Mouse (Mus musculus) hindbrain, embryonic 13.5 days (tissue): Measurements from ENCODE around the gene Tomm34. TPM values are rescaled to one million over a fixed set of nuclear protein-coding genes. Genes with fewer than 3 reads are reported as not detected.
A peak's percentile ranks its signal among the peaks of the same experiment; 100 is the strongest.

Experiments
- ATAC-seq: fragments of 200-750 bp; cut with Nextera tagmentation; 2 replicates; pipeline ENCODE4 v1.8.0; 2017; ENCODE audit warnings: moderate TSS enrichment; ENCODE audit not compliant: low FRiP score
- H3K27ac ChIP-seq: fragments of 300-500 bp; sonication (generic); 2 replicates; pipeline ENCODE4 v1.5.1; 2015; ENCODE audit warnings: inconsistent platforms, mild to moderate bottlenecking, moderate library complexity
- H3K27me3 ChIP-seq: fragments of 300-500 bp; sonication (generic); 2 replicates; pipeline ENCODE4 v1.6.1; 2015; ENCODE audit warnings: mild to moderate bottlenecking, inconsistent platforms
- H3K36me3 ChIP-seq: fragments of 300-500 bp; sonication (generic); 2 replicates; pipeline ENCODE4 v1.6.1; 2015; ENCODE audit warnings: mild to moderate bottlenecking, inconsistent platforms
- H3K4me1 ChIP-seq: fragments of 300-500 bp; sonication (generic); replicated peaks from 2 replicates; pipeline ENCODE4 v1.6.1; 2015; ENCODE audit warnings: inconsistent platforms
- H3K4me2 ChIP-seq: fragments of 300-500 bp; sonication (generic); 2 replicates; pipeline ENCODE4 v1.6.1; 2015; ENCODE audit warnings: inconsistent platforms, mild to moderate bottlenecking, moderate library complexity
- H3K4me3 ChIP-seq: fragments of 300-500 bp; sonication (generic); 2 replicates; pipeline ENCODE4 v1.5.1; 2015; ENCODE audit warnings: mild to moderate bottlenecking, inconsistent platforms
- H3K9ac ChIP-seq: fragments of 300-500 bp; sonication (generic); 2 replicates; pipeline ENCODE4 v1.6.1; 2015; ENCODE audit warnings: mild to moderate bottlenecking, inconsistent platforms
- H3K9me3 ChIP-seq: fragments of 300-500 bp; sonication (generic); 2 replicates; pipeline ENCODE4 v1.6.1; 2016; ENCODE audit warnings: inconsistent platforms
- WGBS: fragments of 180-500 bp; shearing (Covaris S2); methylation state at CpG from one replicate; pipeline ENCODE4 v1.1.7; 2015; 5-methylcytosine and 5-hydroxymethylcytosine counted together
- polyA plus RNA-seq: library from polyadenylated mRNA; unstranded; fragments of >200 nt; fragmentation: Nextera tagmentation; extraction: Ambion mirVana; gene quantifications from 2 replicates; pipeline ENCODE4 v1.2.1, GENCODE M21; 2015

Gene Tomm34
- polyA plus RNA-seq, 1 experiment from 2014 or later: 47.1 TPM

DNA sequence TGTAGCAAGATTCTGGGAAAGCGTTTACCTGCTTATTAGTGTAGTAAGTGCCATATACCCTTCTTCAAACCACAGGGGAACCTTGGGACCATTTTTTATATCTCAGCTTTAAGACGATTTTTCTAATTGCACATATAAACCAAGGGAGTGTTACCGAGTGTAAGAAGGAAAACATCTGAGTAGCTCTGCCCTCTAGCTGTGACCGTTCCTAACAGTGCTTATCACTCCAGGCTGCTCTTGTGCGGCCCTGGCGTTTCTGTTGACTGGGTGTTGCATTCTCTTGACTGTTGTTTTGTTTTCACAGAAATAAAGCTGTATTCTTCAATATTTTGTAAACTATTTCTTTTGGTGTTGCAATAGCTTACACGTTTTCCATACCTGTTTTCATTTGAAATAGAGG, 23.2 kb upstream of the Tomm34 start:
- Histone ChIP-seq H3K36me3 (peaks cover 55% of the 10 kb centered on the region), H3K27me3 (no peaks in the 10 kb centered on the region), H3K27ac (no peak overlapping the region), H3K9ac (no peak overlapping the region), H3K4me1 (no peaks in the 10 kb centered on the region), H3K4me2 (no peak overlapping the region), H3K4me3 (no peak overlapping the region), H3K9me3 (no peaks in the 10 kb centered on the region)
- no peak for ATAC-seq
- WGBS: 87% methylated on average over 7 of the region's 7 CpGs

DNA sequence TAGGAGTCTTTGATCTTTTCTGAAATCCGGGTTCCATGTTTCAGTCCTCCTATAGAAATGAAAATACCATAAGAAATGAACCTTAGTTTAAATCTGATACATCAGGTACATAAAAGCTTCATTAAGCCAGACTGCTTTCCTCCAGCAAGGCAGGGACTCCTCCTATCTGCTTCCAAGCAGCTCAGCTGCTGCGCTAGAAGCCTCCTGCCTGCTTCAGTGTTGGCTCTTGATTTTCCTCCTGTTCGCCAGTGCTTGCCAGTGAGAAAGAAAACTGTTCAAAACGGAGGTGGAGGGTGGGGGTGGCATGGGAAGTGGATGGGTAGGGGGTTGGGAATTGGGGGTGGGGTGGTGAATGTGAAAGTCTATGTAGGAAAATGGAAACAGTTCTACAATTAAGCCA, 18.5 kb upstream of the Tomm34 start:
- no peaks in the 10 kb centered on the region for H3K9me3 ChIP-seq
- H3K4me1 ChIP-seq: no peaks in the 10 kb centered on the region
- ATAC-seq: no peak
- H3K36me3 ChIP-seq: peaks cover 75% of the 10 kb centered on the region
- H3K4me2 ChIP-seq: no peak overlapping the region
- H3K27me3 ChIP-seq: no peaks in the 10 kb centered on the region
- WGBS: 93% methylated on average over 4 of the region's 4 CpGs
- no peak overlapping the region for H3K27ac ChIP-seq
- no peak overlapping the region for H3K4me3 ChIP-seq
- no peak overlapping the region for H3K9ac ChIP-seq

DNA sequence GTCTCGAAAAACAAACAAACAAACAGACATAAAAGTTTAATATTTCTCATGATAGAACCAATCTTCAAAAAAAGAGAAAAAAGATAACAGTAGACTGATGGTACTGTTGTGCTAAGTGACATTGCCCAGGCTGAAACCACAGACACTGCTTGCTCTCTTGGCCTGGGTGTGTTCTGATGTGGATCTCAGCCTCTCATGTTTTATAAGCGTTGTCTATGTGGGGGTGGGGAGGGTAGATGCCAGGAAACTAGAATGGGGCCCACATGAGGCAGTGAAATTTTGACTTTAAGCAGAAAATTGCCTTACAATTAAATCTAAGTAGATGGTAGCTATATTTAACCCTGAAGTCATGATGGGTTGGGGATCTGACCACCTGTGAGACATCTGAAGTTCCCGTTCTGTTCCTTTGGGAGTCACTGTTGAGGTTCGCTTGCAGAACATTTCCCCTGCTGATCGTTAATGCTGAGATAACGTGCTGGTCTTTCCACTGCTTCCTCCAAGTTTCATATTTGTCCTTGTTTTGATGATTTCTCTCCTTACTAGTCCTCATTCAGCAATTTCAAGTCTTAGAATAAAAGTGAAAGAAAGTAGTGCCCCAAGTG, 16.5 kb upstream of the Tomm34 start:
- H3K36me3 ChIP-seq: peaks cover 90% of the 10 kb centered on the region
- no peak for ATAC-seq
- no peaks in the 10 kb centered on the region for H3K27me3 ChIP-seq
- 90% methylated on average over 6 of the region's 6 CpGs for WGBS
- H3K27ac ChIP-seq: no peak overlapping the region
- no peak overlapping the region for H3K9ac ChIP-seq
- H3K4me1 ChIP-seq: no peaks in the 10 kb centered on the region
- H3K9me3 ChIP-seq: no peaks in the 10 kb centered on the region
- H3K4me3 ChIP-seq: no peak overlapping the region
- no peak overlapping the region for H3K4me2 ChIP-seq

DNA sequence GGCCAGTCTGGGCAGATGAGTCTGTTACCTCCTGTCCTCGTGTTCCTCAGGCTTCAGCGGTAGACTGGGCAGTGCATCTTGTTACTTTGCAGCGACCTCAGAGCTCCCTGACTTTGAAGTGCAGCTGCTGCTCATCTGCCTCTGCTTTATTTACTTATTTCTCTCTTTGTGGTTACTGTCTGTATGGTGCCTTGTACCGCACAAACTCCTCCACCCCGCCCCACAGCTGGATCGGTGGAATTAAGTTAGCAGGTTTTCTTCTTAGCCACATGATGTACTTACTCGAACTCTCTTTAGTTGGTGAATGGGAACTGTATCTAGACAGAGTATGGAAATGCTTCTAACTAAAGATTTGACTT, 13.4 kb upstream of the Tomm34 start:
- no peak overlapping the region for H3K4me2 ChIP-seq
- peaks cover 94% of the 10 kb centered on the region for H3K36me3 ChIP-seq
- no peak overlapping the region for H3K9ac ChIP-seq
- no peaks in the 10 kb centered on the region for H3K27me3 ChIP-seq
- no peak overlapping the region for H3K4me3 ChIP-seq
- H3K27ac ChIP-seq: no peak overlapping the region
- no peak for ATAC-seq
- H3K4me1 ChIP-seq: no peaks in the 10 kb centered on the region
- 91% methylated on average over 7 of the region's 7 CpGs for WGBS
- H3K9me3 ChIP-seq: no peaks in the 10 kb centered on the region

DNA sequence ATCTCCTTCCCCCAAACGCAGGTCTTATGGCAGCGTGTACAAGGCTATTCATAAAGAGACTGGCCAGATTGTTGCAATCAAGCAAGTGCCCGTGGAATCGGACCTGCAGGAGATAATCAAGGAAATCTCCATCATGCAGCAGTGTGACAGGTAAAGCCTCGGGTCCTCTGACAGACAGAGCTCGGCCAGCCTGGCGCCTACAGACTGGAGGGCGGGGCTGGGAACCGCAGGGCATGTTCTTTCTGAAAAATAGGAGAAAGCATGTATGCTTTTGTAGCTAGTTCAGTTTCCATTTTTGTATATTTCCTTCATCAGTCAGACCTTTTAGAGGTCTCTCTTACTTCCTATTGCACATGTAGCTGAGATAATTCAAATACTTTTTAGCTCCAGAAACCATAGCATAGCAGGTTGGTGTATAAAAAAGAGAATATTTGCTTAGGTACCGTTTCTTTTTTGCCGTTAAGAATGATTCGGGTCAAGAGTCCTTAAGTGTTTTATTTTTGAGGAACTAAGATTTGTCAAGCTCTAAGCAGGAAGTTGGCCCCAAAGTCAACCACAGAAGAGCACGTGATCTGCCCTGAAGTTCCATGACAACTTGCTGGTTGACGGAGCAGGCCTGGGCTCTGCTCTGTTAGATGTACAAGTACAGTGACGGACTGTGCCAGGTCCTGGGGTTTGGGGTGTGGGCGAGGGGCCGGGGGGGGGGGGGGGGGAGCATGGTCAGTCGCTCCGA, 12.8 kb upstream of the Tomm34 start:
- WGBS: 94% methylated on average over 19 of the region's 19 CpGs
- H3K36me3 ChIP-seq: peaks cover 89% of the 10 kb centered on the region
- no peak overlapping the region for H3K4me3 ChIP-seq
- H3K9ac ChIP-seq: no peak overlapping the region
- H3K9me3 ChIP-seq: no peaks in the 10 kb centered on the region
- no peak overlapping the region for H3K4me2 ChIP-seq
- no peak overlapping the region for H3K27ac ChIP-seq
- ATAC-seq: no peak
- H3K4me1 ChIP-seq: no peaks in the 10 kb centered on the region
- no peaks in the 10 kb centered on the region for H3K27me3 ChIP-seq

DNA sequence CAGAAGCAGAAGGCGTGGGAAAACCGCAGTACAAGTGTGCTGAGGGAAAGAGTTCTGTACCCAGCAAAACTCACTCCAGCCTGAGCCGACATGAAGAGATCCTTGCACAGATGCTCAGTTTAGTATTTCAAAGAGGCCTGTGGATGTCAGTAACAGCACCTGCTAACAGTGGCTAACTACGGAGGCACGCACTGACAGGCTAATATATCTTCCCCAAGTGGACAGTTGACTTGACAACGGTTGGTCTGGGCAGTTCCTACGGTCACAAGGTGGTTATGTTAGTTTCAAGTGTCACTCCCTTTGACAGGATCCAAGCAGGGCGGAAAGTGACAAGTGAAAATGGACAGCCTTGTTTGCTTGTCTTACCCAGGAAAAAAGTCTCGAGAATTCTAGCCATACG, 11.2 kb upstream of the Tomm34 start:
- 93% methylated on average over 10 of the region's 10 CpGs for WGBS
- no peak for ATAC-seq
- Histone ChIP-seq H3K9me3 (no peaks in the 10 kb centered on the region), H3K4me3 (no peak overlapping the region), H3K9ac (no peak overlapping the region), H3K27ac (no peak overlapping the region), H3K4me2 (no peak overlapping the region), H3K27me3 (no peaks in the 10 kb centered on the region), H3K4me1 (no peaks in the 10 kb centered on the region), H3K36me3 (peaks cover 73% of the 10 kb centered on the region)

DNA sequence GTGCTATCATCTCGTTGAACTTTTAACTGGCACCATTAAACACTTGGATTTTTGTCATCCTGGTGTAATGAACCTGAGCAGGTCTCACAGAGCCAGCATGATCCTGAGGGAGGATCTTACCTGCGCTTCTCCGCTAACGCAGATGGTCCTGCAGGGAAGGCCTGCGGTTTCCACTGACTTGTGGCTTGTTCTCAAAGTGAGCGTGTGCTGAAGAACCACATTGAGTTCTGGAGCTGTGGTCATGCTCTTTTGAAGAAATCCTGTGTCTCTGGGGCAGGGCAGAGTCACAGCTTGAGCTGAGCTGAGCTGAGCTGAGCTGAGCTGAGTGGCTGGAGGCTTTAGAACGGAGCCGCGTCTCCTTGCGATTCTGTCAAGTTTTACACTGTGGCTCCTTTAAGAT, 10.6 kb upstream of the Tomm34 start:
- no peaks in the 10 kb centered on the region for H3K27me3 ChIP-seq
- H3K36me3 ChIP-seq: peaks cover 67% of the 10 kb centered on the region
- H3K9ac ChIP-seq: no peak overlapping the region
- no peaks in the 10 kb centered on the region for H3K9me3 ChIP-seq
- no peaks in the 10 kb centered on the region for H3K4me1 ChIP-seq
- no peak overlapping the region for H3K27ac ChIP-seq
- ATAC-seq: no peak
- H3K4me3 ChIP-seq: no peak overlapping the region
- WGBS: 97% methylated on average over 10 of the region's 10 CpGs
- H3K4me2 ChIP-seq: no peak overlapping the region

DNA sequence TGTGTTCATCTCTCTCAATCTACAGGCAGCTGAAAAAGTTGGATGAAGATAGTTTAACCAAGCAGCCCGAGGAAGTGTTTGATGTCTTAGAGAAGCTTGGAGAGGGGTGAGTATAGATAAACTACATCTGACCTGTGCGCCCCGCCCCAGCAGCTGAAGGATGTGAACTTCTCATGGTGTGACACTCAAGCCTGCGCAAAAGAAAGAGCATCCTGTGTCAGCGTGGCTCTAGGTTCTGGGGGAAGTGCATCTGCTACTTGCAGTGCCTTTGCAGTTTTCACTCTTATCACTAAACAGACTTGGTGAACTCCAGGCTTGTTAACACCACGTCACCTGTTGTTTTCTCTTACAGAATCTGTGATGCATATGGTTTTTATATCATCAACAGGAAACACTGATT, 8.5 kb upstream of the Tomm34 start:
- no peak overlapping the region for H3K27ac ChIP-seq
- peaks cover 12% of the 10 kb centered on the region for H3K4me1 ChIP-seq
- no peak overlapping the region for H3K4me3 ChIP-seq
- H3K4me2 ChIP-seq: no peak overlapping the region
- H3K27me3 ChIP-seq: no peaks in the 10 kb centered on the region
- H3K9me3 ChIP-seq: no peaks in the 10 kb centered on the region
- H3K9ac ChIP-seq: no peak overlapping the region
- peaks cover 49% of the 10 kb centered on the region for H3K36me3 ChIP-seq
- no peak for ATAC-seq
- WGBS: 95% methylated on average over 6 of the region's 6 CpGs

DNA sequence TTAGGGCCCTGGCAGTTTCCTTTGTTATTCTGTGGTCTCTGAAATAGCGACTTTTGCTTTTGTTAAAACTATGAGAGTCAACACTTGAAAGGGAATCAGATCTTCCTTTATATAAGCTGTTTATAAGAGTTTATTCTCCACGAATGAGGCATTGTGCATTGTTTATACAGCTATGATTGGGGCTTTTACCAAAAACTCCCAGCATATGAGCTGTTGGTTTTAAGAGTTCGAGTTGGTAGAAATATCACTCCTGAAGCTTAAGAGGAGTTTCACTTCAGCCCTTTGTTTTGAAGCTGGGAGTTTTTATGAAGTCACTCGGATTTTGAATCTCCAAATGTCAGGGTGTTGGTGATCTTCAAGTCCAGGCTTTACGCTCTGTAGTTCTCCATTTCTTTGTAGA, 6.9 kb upstream of the Tomm34 start:
- Histone ChIP-seq H3K27ac (no peak overlapping the region), H3K9me3 (no peaks in the 10 kb centered on the region), H3K36me3 (peaks cover 34% of the 10 kb centered on the region), H3K9ac (no peak overlapping the region), H3K4me1 (peaks cover 14% of the 10 kb centered on the region), H3K27me3 (no peaks in the 10 kb centered on the region), H3K4me2 (no peak overlapping the region), H3K4me3 (no peak overlapping the region)
- WGBS: 87% methylated on average over 5 of the region's 5 CpGs
- no peak for ATAC-seq

DNA sequence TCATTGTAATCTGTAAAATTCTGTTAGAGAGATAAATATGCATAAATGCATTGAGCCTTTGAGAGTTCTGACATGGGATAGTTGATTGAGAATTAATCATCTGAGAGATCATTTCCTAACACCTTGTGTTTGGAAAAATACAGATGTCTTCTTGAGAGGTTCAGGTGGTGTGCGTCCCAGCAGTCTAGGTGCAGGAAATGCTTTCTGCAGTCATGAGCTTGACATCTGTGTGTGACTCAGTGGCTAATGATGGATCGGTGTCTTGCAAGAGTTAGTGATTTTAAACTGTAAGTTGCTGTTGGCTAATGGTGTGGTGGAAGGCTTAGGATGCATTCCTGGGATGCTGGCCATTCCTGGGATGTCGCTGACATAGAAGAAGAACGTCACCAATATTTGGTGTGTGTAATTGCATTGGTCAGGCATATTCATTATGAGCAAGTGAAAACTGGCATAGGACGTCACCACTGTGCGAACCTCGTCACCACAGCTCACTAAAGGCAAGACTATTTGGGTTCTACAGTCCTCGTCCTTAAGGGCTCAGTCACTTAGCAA, 6.0 kb upstream of the Tomm34 start:
- H3K4me3 ChIP-seq: no peak overlapping the region
- no peaks in the 10 kb centered on the region for H3K27me3 ChIP-seq
- no peak overlapping the region for H3K27ac ChIP-seq
- no peaks in the 10 kb centered on the region for H3K9me3 ChIP-seq
- H3K36me3 ChIP-seq: peaks cover 26% of the 10 kb centered on the region
- no peak for ATAC-seq
- WGBS: 92% methylated on average over 8 of the region's 8 CpGs
- H3K4me1 ChIP-seq: peaks cover 14% of the 10 kb centered on the region
- H3K4me2 ChIP-seq: no peak overlapping the region
- no peak overlapping the region for H3K9ac ChIP-seq

DNA sequence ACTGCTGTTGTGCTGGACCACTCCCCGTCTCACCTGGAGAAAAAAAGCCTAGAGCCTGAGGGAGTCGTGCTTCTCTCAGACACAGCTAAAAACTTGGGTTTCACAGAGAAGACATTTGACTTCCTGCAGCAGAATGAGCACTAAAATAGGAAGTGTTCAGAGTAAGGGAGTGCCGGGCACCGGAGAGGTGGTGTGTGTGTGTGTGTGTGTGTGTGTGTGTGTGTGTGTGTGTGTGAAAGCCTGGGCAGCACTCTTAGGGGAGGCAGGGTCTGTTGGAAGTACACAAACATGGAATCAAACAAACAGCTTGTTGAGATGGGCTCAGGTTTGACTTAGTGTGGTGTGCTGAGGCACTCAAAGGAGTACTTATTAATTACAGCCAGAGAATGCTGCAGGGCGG, 4.1 kb upstream of the Tomm34 start:
- peaks cover 16% of the 10 kb centered on the region for H3K4me1 ChIP-seq
- peak overlapping the region; percentile 89 for H3K4me2 ChIP-seq
- no peaks in the 10 kb centered on the region for H3K9me3 ChIP-seq
- WGBS: 60% methylated on average over 5 of the region's 5 CpGs
- H3K36me3 ChIP-seq: peaks cover 8% of the 10 kb centered on the region
- H3K27ac ChIP-seq: no peak overlapping the region
- peak overlapping the region; percentile 91 for H3K4me3 ChIP-seq
- peak overlapping the region; percentile 86; the same call in 1 of the 2 replicates for H3K9ac ChIP-seq
- ATAC-seq: no peak
- no peaks in the 10 kb centered on the region for H3K27me3 ChIP-seq

DNA sequence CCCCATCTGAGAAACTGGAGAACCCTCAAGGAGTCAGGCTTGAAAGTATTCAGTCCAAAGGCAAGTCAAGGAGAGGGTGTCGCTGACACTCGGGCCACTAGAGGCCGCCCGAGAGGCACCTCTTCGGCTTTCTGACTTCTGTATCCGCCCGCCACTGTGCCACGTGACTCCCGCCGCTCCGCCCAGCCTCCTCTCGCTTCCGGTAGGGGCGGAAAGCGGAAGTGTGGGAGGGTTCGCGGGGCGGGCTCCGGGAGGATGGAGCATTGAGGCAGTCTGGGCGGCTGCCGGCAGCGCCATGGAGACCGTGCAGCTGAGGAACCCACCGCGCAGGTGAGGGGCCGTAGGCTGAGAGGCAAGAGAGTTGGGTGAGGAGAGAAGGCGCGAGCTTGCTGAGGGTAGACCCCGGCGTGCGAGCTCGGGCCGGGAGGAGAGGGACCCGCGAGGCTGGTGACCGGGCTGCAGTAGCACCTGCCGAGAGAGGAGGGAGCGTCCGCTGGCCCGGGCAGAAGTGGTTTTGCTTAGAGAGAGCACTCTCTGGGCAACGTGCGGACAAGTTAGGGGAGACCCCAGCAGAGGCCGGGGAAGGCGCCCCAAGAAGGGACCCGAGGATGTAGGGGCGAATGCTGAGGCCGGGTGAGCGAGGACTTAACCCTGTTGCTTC, 3.1 kb upstream of the Tomm34 start:
- Histone ChIP-seq H3K9me3 (no peaks in the 10 kb centered on the region), H3K4me3 (peak overlapping the region; percentile 91), H3K27ac (peak overlapping the region; percentile 79), H3K27me3 (no peaks in the 10 kb centered on the region), H3K36me3 (no peaks in the 10 kb centered on the region), H3K4me2 (peak overlapping the region; percentile 89), H3K9ac (peak overlapping the region; percentile 86), H3K4me1 (peaks cover 26% of the 10 kb centered on the region)
- under 1% methylated on average over 48 of the region's 48 CpGs for WGBS
- peak; percentile 68 for ATAC-seq
